Mouse (Mus musculus) v-Abl transformed pro-B cells (cell line): Measurements from ENCODE around the gene Wfs1.

Experiments used
- in situ Hi-C, 2 experiments: fragments of 400-800 bp; cut with MboI; formaldehyde crosslinking; loops; one replicate each; pipeline ENCODE4 v1.15.1; 2025; ENCODE audit not compliant: unreplicated experiment in 2 of 2

Gene Wfs1

DNA sequence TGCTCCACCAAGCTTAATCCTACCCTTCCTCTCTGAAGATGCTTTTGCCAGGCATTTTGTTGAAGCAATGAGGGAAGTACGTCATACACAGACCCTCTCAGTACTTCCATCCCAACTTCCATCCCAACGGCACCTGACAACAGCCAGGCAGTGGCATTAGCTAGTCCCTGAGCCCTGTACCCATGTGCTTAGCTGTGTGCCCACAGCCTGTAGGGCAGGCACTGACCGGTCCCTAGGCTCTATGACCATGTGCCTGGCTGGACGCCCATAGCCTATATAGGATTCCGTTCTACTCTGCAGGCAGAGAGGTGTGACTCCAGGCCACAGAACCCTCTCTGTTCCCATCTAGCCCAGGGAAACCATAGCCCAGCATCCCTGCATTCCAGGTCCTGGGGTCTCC lies 51.0 kb downstream of the Wfs1 start:
- in situ Hi-C loops: loop anchor here in 1 of 2 experiments (25.0 kb wide), 1 partner anchor 1149 kb away; no protein-coding TSS in a partner anchor

DNA sequence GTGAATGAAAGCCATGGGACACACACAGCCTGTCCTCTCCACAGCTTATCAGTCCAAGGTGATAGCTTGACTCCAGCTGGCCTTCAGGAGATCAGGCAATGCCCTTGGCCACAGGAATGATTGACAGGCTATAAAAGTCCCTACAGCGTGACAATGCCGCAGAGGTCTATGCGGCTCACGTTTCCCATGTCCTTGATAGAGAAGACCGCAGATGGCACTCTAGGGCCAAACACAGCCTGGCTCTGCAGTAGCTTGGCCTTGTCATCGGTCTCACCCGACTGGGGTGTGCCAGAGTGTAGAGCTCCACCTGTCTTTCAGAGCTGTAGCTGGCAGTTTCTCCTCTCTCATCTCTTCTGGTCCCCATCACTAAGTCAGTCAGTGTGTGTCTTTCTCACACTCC lies 52.5 kb downstream of the Wfs1 start:
- in situ Hi-C loops: loop anchor here in 1 of 2 experiments (25.0 kb wide), 1 partner anchor 1151 kb away; no protein-coding TSS in a partner anchor

DNA sequence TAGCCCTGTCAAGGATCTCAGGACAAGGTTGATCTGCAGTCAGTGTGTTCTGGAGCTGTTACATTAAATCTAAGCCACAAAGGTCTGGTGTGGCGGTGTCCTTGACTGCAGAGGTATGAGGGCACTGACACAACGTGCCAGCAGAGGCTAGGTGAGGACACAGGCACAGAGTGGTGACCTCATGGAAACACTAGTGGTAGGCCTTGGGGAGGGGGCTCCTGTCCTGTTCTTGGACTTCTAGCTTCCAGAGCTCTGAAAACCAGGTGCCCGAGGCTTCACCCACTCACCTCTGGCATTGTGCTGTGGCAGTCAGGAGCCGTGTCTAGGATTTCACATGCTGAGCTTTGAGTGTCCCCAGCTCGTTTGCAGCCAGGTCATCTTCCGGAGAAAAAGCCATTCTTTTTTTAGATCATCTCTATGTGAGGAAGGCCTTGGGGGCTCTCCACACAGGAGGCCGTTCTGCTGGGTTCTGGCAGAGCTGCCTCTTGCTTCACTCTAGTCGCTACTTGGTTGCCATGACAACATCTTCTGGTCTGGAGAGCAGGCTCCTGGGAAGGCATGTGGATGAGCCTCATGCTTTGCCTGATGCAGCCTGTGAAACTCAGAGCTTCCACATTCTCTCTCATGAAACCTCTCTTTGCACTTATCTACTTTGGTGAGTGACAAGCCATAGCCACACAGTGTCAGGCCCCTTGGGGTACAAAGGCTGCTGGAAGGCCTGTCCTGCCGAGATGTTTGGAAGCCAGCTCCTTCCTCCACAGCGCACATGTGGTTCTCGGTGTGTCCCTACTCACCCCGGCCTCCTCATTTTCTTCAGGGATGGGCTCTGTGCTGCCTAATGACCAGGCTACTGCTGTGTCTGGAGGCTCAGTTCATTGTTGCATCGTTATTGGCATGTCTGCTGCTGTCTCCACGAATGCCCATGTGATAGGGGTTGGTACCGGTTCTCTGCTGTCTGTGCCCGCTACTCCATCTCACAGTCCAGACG lies 53.2 kb downstream of the Wfs1 start:
- in situ Hi-C loops: loop anchor here in 1 of 2 experiments (25.0 kb wide), 1 partner anchor 1152 kb away; no protein-coding TSS in a partner anchor

DNA sequence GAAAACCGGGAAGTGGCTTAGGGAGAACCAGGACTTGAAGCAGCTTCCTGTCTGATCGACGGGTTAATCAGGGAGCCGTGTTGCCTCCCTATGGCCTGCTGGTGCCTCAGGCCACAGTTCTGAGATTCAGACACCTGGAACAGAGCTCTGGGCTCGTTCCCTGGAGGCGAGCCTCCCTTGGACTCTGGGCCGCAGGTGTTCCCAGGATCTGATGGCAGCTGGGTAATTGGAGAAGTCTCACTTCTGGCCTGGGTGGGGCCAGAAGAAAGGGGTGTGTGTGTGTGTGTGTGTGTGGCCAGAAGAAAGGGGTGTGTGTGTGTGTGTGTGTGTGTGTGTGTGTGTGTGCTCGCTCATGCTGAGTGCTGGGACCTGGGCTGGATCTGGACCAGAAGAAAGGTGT lies 55.6 kb downstream of the Wfs1 start:
- in situ Hi-C loops: loop anchor here in 1 of 2 experiments (25.0 kb wide), 1 partner anchor 1154 kb away; no protein-coding TSS in a partner anchor

DNA sequence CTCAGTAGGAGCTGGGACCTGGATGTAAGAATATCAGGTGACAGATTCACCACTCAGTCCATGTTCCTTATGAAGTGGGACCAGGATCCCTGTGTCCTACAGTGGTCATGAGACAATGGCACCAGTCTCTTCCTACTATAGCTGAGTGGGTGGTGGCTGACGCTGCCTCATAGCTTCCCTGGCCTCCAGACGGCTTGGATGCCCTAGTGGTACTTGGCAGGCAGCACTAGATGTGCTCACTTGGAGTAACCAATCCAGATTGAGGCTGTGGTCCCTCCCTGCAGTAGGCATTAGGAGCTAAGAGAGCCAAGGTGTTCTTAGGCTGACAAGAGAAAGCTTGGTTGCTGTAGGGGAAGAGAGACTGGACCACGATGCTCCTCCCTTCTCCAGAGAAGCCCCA lies 59.6 kb downstream of the Wfs1 start:
- in situ Hi-C loops: loop anchor here in 1 of 2 experiments (25.0 kb wide), 1 partner anchor 1158 kb away; no protein-coding TSS in a partner anchor

DNA sequence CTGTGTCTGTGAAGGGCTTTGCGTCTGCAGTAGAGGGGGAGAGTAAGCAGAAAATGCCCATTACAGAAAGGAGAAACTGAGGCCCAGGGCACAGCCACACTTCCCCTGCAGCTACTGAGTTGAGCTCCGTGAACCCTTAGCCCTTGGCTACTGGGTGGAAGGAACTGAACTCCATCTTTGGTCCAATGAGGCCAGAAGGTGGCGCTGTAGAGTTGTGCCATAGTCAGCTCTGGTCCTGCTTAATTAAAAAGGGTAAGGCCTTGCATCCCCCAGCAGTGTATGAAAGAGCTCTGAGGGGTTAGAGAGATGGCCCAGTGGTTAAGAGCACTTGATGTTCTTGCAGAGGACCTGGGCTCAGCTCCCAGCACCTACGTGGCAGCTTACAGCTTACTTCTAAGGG lies 60.3 kb downstream of the Wfs1 start:
- in situ Hi-C loops: loop anchor here in 1 of 2 experiments (25.0 kb wide), 1 partner anchor 1159 kb away; no protein-coding TSS in a partner anchor

DNA sequence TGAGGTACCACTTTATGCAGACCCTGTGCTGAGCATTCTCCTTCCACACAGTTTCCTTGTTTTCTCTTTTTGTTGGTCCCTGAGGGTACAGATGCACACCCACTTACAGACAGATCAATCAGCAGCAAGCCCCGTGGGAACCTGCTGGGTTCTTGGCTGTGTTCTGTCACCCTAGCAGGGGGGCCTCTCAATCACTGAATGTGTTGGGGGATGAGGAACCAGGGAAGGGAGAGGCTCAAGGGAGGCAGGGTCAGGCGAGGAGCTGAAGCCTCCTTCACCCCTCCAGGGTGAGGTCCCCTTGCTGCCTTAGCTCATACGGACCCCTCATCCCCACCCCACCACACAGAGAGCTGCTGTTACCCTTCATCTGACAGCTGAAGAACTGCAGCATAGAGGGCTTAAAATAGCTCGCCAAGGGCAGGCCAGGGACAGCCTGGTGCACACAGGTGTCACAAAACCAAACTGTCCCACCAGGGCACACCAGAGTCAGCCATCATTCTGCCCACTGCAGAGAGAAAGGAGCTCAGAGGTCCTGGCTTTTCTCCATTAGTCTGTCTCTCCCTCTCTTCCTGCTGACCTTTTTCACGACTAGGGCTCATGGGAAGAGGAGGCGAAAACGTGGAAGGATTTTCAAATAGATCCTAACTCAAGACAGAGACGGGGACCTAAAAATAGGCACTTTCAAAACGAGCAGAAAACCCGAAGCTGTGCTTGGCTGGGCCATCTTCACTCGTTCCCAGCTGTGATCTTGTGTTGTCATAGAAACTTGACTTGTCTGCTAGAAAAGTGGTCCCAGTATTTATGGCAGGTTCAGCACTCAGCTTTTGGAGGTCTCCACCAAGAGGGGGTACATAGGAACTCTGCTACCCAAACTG lies 64.9 kb downstream of the Wfs1 start:
- in situ Hi-C loops: no loop called here

DNA sequence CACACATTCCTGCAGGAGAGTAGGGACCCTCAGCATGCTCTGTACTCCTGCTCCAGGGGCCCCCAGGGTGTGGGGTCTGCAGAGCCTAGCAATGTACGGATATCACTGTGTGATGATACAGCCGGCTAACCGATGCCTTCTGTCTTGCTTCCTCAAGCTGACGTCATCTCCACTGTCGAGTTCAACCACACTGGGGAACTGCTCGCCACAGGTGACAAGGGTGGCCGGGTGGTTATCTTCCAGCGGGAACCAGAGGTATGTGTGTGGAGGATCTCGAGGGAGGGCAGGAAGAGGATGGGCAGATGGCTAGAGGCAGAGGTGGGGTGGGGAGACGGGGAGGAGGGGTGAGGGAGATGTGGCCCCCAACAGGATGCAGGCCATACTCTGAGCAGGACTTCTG lies 66.2 kb downstream of the Wfs1 start:
- in situ Hi-C loops: no loop called here

DNA sequence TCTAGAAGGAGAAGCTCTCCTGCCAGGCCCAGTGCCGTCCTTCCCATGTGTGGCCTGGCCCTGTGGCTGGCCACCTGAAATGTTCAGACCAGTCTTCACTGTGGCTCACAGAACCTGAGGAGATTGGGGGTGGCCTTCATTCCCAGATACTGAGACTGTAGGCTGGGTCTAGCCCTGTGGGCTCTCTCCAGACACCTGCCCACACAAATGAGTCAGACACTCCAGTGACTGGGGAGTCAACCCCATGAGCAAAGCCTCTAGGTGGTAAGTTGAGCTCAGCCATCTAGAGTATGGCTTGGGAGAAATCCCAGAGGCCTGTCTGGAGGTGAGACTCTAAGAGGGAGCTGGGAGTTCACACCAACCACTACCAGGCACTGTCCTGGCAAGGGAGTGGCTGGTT lies 67.1 kb downstream of the Wfs1 start:
- in situ Hi-C loops: no loop called here

DNA sequence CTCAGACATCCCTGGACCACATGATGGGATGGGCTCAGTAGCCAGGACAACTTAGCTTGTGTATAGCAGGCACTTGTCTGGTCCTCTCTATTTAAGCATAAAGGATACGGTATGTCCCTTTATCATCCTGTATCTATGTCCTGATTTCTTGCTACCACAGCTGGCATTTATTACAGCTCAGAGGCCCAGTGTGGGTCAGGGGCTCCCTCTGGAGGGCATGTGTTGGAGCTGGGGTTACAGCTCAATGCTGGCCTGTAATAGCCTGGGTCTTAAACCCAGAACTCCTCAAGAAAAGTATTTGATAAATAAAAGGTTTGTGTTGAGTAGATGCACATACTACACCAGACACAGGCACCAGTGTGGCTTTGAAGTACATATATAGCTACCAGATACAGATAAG lies 68.9 kb downstream of the Wfs1 start:
- in situ Hi-C loops: no loop called here

DNA sequence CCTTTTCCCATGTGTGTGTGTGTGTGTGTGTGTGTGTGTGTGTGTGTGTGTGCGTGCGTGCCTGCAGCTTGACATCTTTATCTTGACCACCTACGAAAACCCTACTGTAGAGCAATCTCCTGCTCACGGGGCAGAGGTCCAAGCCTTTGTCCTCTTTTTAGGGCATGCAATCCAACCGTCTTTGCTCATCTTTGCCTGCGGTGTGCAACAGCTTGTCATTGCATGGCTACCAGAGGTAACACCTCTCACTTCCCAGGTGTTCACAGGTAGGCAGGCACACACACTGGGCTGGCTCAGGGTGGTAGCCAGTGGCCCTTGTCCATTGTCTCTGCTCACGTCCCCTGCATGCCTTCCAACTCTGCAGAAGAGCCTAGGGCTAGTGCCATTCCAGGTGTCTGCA lies 71.0 kb downstream of the Wfs1 start:
- in situ Hi-C loops: no loop called here

DNA sequence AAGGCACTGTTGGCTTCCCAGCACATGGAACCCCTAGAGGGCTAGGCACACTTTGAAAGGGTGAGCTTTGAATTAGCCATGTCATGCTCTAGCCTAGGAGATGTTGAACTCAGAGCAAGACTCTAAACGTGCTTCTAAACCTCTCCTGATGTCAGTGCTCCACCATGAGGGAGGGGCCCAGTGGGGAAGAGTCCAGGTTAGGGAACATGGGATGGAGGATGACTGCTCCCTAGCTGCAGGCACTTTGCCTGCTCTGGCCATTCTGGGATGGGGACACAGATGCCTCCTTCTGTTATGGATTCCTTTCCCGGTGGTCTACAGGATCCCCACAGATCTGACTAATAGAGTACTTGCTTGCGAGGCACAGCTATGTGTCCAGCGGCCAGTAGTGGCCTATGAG lies 71.8 kb downstream of the Wfs1 start:
- in situ Hi-C loops: no loop called here

DNA sequence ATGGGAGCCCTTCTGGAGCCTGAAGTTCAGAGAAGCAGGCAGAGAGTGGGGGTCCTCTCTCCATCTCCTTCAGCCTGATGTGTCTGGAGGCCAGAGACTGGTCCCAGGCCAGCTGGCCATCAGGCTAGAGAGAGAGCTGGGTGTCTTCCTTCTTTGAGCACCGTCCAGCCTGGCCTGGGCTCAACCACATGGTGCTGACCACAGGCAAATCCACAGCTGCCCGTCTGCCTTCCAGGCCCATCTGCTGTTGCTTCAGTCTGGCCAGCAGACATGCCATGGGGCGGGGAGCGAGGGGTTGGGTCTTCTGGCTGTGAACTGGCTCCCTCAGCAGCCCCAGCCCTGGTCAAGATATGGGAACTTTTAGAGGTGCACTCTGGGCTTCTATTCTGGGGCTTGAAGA lies 72.4 kb downstream of the Wfs1 start:
- in situ Hi-C loops: no loop called here
